Mouse (Mus musculus) embryonic facial prominence, embryonic 12.5 days (tissue): ENCODE data around the gene Dapp1. TPM values are rescaled to one million over a fixed set of nuclear protein-coding genes. Genes with fewer than 3 reads are reported as not detected.

Experiments
- ATAC-seq: fragments of 200-750 bp; cut with Nextera tagmentation; 2 replicates; pipeline ENCODE4 v1.8.0; 2017; ENCODE audit not compliant: insufficient number of reproducible peaks, insufficient read depth, low FRiP score, low TSS enrichment
- H3K27ac ChIP-seq: fragments of 300-500 bp; sonication (generic); 2 replicates; pipeline ENCODE4 v1.5.1; 2016; ENCODE audit warnings: mild to moderate bottlenecking
- H3K27me3 ChIP-seq: fragments of 300-500 bp; sonication (generic); 2 replicates; pipeline ENCODE4 v1.6.1; 2016; ENCODE audit warnings: mild to moderate bottlenecking, moderate library complexity
- H3K36me3 ChIP-seq: fragments of 300-500 bp; sonication (generic); 2 replicates; pipeline ENCODE4 v1.6.1; 2016; ENCODE audit warnings: mild to moderate bottlenecking
- H3K4me1 ChIP-seq: fragments of 300-500 bp; sonication (generic); 2 replicates; pipeline ENCODE4 v1.6.1; 2016
- H3K4me2 ChIP-seq: fragments of 300-500 bp; sonication (generic); replicated peaks from 2 replicates; pipeline ENCODE4 v1.6.1; 2016; ENCODE audit warnings: mild to moderate bottlenecking, moderate library complexity
- H3K4me3 ChIP-seq: fragments of 300-500 bp; sonication (generic); 2 replicates; pipeline ENCODE4 v1.5.1; 2016; ENCODE audit warnings: mild to moderate bottlenecking
- H3K9ac ChIP-seq: fragments of 300-500 bp; sonication (generic); 2 replicates; pipeline ENCODE4 v1.6.1; 2016; ENCODE audit warnings: mild to moderate bottlenecking, moderate library complexity
- H3K9me3 ChIP-seq: fragments of 300-500 bp; sonication (generic); 2 replicates; pipeline ENCODE4 v1.6.1; 2016; ENCODE audit warnings: mild to moderate bottlenecking, moderate library complexity
- WGBS: fragments of 180-500 bp; shearing (Covaris S2); methylation state at CpG from one replicate; pipeline ENCODE4 v1.1.7; 2016; 5-methylcytosine and 5-hydroxymethylcytosine counted together
- polyA plus RNA-seq: library from polyadenylated mRNA; unstranded; fragments of >200 nt; fragmentation: Nextera tagmentation; extraction: Ambion mirVana; gene quantifications from 2 replicates; pipeline ENCODE4 v1.2.1, GENCODE M21; 2016

The Dapp1 gene
- polyA plus RNA-seq, 1 experiment from 2014 or later: 3.9 TPM

DNA sequence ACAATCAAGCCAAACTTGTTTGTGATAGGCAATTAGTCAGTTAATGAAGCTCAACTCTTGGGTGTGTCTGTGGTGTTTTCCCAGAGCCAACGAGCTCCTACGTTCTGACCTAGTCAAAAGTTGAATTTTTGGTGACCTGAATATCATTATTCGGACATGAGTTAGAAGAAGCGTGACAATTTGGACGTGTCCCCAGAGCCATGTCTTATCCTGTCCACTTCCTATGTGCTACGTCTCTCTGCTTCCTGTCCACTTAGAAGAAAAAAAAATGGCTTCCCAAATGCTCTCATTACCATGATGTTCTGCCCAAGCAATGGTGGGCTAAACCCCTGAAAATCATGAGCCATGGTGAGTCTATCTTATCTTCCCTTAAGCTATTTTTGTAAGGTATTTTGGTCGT lies 21.9 kb upstream of the Dapp1 start:
- no peaks in the 10 kb centered on the region for H3K36me3 ChIP-seq
- peaks cover 8% of the 10 kb centered on the region; the same call in 1 of the 2 replicates for H3K4me1 ChIP-seq
- WGBS: 86% methylated on average over 7 of the region's 7 CpGs
- peaks cover 3% of the 10 kb centered on the region; the same call in 1 of the 2 replicates for H3K9me3 ChIP-seq
- H3K9ac ChIP-seq: no peak overlapping the region
- H3K4me2 ChIP-seq: no peak overlapping the region
- no peak overlapping the region for H3K27ac ChIP-seq
- no peak for ATAC-seq
- H3K27me3 ChIP-seq: no peaks in the 10 kb centered on the region
- H3K4me3 ChIP-seq: no peak overlapping the region

DNA sequence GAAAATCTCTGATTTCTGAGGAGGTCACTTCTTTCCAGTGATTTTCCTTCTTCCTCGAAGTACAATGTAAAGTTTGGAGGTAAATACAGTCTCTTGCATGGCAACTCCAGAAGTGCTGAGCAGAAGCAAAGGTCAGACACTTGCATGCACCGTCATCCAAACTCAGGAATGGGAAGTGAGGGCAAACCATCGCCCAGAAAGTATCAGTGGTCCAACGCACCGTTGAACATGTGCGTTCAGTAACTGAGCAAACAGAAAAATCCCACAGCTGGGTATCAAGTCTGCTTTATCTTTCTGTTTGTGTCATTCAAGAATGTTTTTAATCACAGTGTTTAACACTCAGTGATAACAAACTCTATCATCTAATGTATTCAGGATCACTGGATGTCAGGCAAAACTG lies 21.2 kb upstream of the Dapp1 start:
- no peak for ATAC-seq
- Histone ChIP-seq H3K4me2 (no peak overlapping the region), H3K27me3 (no peaks in the 10 kb centered on the region), H3K36me3 (no peaks in the 10 kb centered on the region), H3K9ac (no peak overlapping the region), H3K4me1 (peaks cover 8% of the 10 kb centered on the region; the same call in 1 of the 2 replicates), H3K27ac (no peak overlapping the region), H3K4me3 (no peak overlapping the region), H3K9me3 (peaks cover 3% of the 10 kb centered on the region; the same call in 1 of the 2 replicates)
- 83% methylated on average over 6 of the region's 6 CpGs for WGBS

DNA sequence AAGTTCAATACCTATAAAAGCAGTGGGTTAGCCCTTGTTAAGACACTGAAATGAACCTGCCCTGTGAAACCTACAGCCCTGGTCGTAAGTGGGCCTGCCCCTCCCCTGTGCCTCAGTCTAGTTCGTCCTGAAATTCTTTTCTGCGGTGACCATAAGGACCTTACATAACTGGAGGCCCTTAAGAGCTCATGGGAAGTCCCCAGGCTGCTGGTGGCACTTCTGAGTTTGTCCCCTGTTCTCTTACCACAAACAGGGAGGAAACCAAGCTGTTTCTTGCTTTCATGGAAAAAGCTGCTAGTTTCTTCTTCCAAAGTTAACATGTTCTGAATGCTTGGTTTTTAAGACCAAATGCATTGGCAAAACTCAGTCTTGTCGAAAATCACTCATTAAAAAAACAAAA lies 20.5 kb upstream of the Dapp1 start:
- 79% methylated on average over 4 of the region's 4 CpGs for WGBS
- Histone ChIP-seq H3K36me3 (no peaks in the 10 kb centered on the region), H3K4me2 (no peak overlapping the region), H3K9ac (no peak overlapping the region), H3K9me3 (peaks cover 3% of the 10 kb centered on the region; the same call in 1 of the 2 replicates), H3K4me3 (no peak overlapping the region), H3K27ac (no peak overlapping the region), H3K27me3 (no peaks in the 10 kb centered on the region), H3K4me1 (peaks cover 8% of the 10 kb centered on the region; the same call in 1 of the 2 replicates)
- no peak for ATAC-seq

DNA sequence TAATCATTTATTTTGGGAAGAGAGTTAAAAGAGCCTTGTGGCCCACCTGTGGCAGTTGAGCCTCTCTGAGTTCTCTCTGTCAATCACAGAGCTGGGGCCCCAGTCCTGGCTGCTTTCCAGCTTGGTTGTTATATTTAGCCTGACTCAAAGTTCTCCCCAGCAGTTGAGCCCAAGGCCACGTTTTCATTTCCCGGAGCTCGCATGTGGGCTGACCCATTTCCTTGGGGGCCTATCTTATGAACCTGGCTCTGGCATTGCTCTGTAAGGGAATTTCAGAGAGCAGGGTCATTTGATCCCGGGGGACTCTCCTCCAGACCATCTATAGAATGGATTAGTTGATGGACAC lies 19.4 kb upstream of the Dapp1 start:
- no peak overlapping the region for H3K4me2 ChIP-seq
- no peaks in the 10 kb centered on the region for H3K36me3 ChIP-seq
- no peak overlapping the region for H3K27ac ChIP-seq
- H3K9me3 ChIP-seq: peaks cover 3% of the 10 kb centered on the region; the same call in 1 of the 2 replicates
- WGBS: 44% methylated on average over 4 of the region's 4 CpGs
- H3K4me1 ChIP-seq: peaks cover 8% of the 10 kb centered on the region; the same call in 1 of the 2 replicates
- no peak overlapping the region for H3K9ac ChIP-seq
- no peaks in the 10 kb centered on the region for H3K27me3 ChIP-seq
- H3K4me3 ChIP-seq: no peak overlapping the region
- ATAC-seq: no peak

DNA sequence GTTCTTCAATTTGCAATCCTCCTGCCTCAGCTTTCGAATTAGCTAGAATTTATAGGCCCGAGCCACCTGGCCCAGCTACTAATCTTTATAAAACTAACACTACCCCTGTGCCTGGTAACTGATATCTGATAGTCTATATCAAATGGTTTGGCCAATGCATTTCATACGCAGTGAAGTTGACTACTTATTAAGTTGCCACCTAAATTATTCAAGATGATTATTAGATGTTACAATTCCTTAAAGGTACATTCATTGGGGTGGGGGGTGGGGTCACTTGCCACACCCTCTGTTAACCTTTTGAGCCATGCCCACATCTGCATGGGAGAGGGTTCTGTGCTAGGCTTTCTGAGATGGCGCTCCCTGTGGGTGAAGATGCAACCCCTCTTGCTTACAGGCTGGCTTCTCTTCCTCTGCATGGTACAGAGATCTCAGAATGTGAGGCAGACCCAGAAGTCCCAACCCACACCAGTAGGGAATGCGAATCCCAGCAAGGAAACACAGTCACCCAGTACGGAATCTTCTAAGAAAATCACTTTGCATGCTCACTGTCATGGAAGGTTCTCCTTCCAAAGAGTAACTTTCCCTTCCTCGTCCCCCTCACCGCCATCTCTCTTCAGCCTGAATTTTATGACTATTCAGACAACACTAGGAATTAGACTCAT lies 18.8 kb upstream of the Dapp1 start:
- no peak overlapping the region for H3K4me3 ChIP-seq
- no peak overlapping the region for H3K27ac ChIP-seq
- no peak overlapping the region for H3K9ac ChIP-seq
- no peaks in the 10 kb centered on the region for H3K27me3 ChIP-seq
- WGBS: 85% methylated on average over 8 of the region's 8 CpGs
- H3K9me3 ChIP-seq: peaks cover under 1% of the 10 kb centered on the region; the same call in 1 of the 2 replicates
- H3K36me3 ChIP-seq: no peaks in the 10 kb centered on the region
- no peak overlapping the region for H3K4me2 ChIP-seq
- H3K4me1 ChIP-seq: peaks cover 8% of the 10 kb centered on the region
- no peak for ATAC-seq

DNA sequence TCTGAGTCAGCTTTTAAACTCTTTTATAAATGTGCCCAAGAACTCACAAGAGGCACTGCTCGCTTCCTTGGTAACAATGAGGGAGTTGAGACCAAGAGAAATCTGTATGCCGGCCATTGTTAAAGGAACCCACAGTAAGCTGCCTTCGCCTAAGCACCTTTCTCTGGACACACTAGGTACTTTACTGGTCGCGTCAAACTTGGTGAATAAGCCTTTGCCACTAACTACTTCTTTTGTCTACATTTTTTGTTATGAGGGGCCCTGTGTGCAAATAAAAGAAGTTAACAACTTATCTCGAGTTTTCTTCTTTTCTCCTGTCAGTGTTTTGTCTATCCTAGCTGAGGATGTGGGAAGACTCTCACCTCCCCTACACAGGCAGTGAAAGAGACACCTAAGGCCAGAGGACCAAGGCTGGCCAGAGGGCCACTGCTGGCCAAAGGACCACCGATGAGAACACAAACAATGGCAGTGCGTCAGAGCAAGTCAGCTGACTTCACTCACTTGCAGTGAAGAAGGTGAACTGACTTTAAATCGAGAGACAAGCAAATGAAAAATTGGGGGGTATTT lies 18.0 kb upstream of the Dapp1 start:
- WGBS: 80% methylated on average over 9 of the region's 9 CpGs
- H3K4me1 ChIP-seq: peaks cover 8% of the 10 kb centered on the region
- no peak overlapping the region for H3K4me2 ChIP-seq
- H3K9ac ChIP-seq: no peak overlapping the region
- no peaks in the 10 kb centered on the region; the same call in 1 of the 2 replicates for H3K27me3 ChIP-seq
- H3K9me3 ChIP-seq: no peaks in the 10 kb centered on the region
- H3K27ac ChIP-seq: no peak overlapping the region
- ATAC-seq: no peak
- no peak overlapping the region for H3K4me3 ChIP-seq
- H3K36me3 ChIP-seq: no peaks in the 10 kb centered on the region

DNA sequence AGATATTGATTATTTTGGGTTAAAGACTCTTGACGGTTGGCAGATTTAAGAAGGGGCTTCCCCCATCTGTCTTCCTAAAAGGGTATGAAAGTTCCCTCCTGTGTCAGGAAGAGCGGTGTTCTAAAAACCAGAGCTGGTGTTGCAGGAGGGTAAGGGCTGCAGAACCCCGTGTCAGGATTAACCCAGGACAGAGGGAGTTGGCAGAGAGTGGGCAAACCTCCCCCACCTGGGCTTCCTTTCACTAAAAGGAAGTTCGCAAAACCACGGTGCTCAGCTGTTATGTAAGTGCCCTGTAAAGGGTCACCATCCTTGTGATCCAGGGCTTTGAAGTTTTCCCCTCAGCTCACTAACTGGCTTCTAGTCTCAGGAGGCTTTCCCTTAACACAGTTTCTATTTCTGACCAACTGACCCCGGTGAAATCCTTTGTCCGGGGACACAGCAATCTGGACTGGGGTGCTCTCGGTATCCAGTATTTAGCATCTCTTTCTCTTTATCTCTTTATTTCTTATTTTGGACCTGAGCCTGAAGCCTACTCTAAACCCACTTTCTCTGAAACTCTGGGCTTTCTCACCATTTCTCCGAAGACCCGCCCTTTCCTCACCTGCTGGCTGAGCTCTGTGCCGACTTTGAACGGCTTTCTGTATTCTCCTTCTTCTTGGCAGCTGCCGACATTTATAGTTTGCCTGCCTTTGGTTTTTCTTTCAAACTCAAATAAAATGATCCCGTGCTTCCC lies 17.3 kb upstream of the Dapp1 start:
- no peaks in the 10 kb centered on the region for H3K9me3 ChIP-seq
- H3K4me3 ChIP-seq: no peak overlapping the region
- H3K4me2 ChIP-seq: no peak overlapping the region
- no peaks in the 10 kb centered on the region for H3K36me3 ChIP-seq
- no peak overlapping the region for H3K9ac ChIP-seq
- H3K4me1 ChIP-seq: peaks cover 8% of the 10 kb centered on the region
- WGBS: 76% methylated on average over 14 of the region's 14 CpGs
- H3K27me3 ChIP-seq: no peaks in the 10 kb centered on the region; the same call in 1 of the 2 replicates
- H3K27ac ChIP-seq: no peak overlapping the region
- ATAC-seq: no peak

DNA sequence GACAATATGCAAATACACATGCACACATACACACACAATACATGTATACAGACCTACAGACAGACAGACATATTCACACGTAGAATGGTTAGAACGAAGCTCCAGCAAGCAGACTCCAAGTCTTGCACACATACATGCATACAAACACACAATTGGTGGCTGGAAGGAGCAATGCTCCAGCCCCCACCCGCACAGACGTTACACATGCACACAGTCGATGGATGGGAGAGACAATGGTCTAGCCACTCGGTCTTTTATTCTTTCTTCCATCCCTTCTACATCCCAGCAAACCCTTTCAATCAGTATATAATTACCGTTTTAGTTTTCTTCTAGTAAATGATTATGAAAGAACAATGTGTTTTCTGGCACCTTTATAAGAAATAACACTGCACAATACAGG lies 14.1 kb upstream of the Dapp1 start:
- no peaks in the 10 kb centered on the region for H3K36me3 ChIP-seq
- H3K9me3 ChIP-seq: no peaks in the 10 kb centered on the region
- no peaks in the 10 kb centered on the region; the same call in 1 of the 2 replicates for H3K27me3 ChIP-seq
- WGBS: 88% methylated on average over 7 of the region's 7 CpGs
- ATAC-seq: no peak
- H3K4me1 ChIP-seq: peaks cover under 1% of the 10 kb centered on the region; the same call in 1 of the 2 replicates
- H3K27ac ChIP-seq: no peak overlapping the region
- no peak overlapping the region for H3K4me3 ChIP-seq
- H3K9ac ChIP-seq: no peak overlapping the region
- H3K4me2 ChIP-seq: no peak overlapping the region

DNA sequence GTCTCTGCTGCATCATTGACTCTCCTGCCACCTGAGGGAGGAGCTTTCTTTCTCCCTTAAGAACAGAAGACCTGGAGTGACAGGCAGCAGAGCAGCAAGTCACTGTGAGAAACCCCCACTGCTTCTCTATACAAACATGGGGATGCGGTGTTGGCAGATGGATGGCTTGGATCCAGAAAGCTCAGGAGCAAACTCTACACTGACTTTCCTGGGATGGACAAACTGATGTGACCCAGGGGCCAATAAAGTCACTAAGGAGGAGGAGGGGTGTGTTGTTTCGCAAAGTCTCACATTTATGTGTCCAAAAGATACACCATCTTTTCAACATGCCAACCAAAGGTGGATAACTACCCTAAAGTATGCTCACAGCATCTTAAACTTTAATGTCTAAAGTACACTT lies 12.9 kb upstream of the Dapp1 start:
- Histone ChIP-seq H3K4me1 (no peaks in the 10 kb centered on the region; the same call in 1 of the 2 replicates), H3K9me3 (no peaks in the 10 kb centered on the region), H3K36me3 (no peaks in the 10 kb centered on the region), H3K4me2 (no peak overlapping the region), H3K4me3 (no peak overlapping the region), H3K27me3 (no peaks in the 10 kb centered on the region; the same call in 1 of the 2 replicates), H3K9ac (no peak overlapping the region), H3K27ac (no peak overlapping the region)
- ATAC-seq: no peak
- WGBS: 83% methylated on average over 2 of the region's 2 CpGs

DNA sequence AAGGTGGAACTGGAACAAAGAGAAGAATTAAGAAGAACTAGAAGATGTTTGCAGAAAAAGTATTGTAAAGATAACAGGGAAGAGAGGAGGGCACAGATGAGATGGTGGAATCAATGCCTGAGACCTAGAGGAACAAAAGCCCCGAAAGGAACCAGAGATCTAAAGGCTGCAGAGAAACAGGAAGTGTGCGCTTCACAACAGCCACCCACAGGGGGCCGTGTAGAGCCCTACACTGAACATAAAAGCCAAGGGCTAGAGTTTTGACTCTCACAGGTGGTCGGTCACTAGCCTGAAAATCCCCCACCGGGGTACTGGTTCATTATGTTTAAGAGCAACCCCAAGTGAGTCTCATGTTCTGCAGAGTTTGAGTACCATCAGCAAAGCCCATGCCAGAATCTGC lies 11.0 kb upstream of the Dapp1 start:
- Histone ChIP-seq H3K27ac (no peak overlapping the region), H3K9ac (no peak overlapping the region), H3K9me3 (no peaks in the 10 kb centered on the region), H3K4me1 (no peaks in the 10 kb centered on the region; the same call in 1 of the 2 replicates), H3K27me3 (no peaks in the 10 kb centered on the region; the same call in 1 of the 2 replicates), H3K36me3 (no peaks in the 10 kb centered on the region), H3K4me3 (no peak overlapping the region), H3K4me2 (no peak overlapping the region)
- WGBS: 81% methylated on average over 5 of the region's 5 CpGs
- ATAC-seq: no peak

DNA sequence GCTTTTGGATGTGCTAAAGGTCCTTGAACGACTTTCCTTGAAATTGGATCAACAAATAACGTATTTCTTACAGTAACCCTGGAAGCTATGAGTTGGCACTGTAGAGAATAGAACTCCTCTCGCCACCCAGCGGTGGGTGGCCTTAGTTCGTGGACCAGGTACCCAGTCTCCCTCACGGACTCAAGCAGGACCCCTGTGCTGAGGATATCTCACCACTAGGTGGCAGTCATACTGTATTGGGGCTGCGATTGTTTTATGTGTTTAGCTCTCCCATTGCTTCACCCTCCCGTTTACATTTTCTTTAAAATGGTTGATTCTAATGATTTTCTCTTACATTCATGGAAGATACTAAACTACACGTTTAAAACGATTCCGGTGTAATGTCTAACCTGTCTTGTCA lies 9.8 kb upstream of the Dapp1 start:
- H3K4me2 ChIP-seq: no peak overlapping the region
- H3K9ac ChIP-seq: no peak overlapping the region
- H3K4me3 ChIP-seq: no peak overlapping the region
- 10% methylated on average over 11 of the region's 11 CpGs for WGBS
- H3K27ac ChIP-seq: no peak overlapping the region
- no peaks in the 10 kb centered on the region for H3K36me3 ChIP-seq
- H3K4me1 ChIP-seq: no peaks in the 10 kb centered on the region; the same call in 1 of the 2 replicates
- ATAC-seq: peak; percentile 70; the same call in 1 of the 2 replicates
- H3K27me3 ChIP-seq: no peaks in the 10 kb centered on the region; the same call in 1 of the 2 replicates
- H3K9me3 ChIP-seq: no peaks in the 10 kb centered on the region

DNA sequence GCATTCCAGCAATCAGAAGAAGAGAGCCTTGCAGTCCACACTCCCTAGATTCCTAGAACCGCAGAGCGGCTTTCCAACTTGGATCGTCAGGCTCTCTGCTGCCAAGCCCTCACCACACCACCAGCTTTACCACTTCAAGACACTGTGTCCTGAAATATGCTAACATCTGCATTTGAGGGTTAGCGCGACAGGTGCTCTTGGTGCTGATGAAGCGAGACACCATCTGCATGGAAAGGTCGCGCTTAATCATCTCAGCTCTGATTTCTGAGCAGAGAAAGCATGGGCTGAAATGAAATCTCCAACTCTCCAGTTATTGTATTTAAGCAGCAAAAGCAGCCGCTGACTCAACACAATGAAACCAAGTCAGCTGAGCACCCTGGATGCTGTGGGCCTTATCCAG lies 8.1 kb upstream of the Dapp1 start:
- ATAC-seq: no peak
- no peaks in the 10 kb centered on the region for H3K4me1 ChIP-seq
- no peaks in the 10 kb centered on the region for H3K27me3 ChIP-seq
- no peaks in the 10 kb centered on the region for H3K9me3 ChIP-seq
- no peak overlapping the region for H3K27ac ChIP-seq
- H3K9ac ChIP-seq: no peak overlapping the region
- H3K4me2 ChIP-seq: no peak overlapping the region
- H3K36me3 ChIP-seq: no peaks in the 10 kb centered on the region
- H3K4me3 ChIP-seq: no peak overlapping the region
- WGBS: 95% methylated on average over 9 of the region's 9 CpGs
